Mouse (Mus musculus) adipocyte (in vitro differentiated cells): Measurements from ENCODE around the gene Scnn1b.

Experiments used
- DNase-seq: peaks from one replicate; pipeline ENCODE4 v3.0.0-alpha.2; 2016; ENCODE audit warnings: low spot score

The Scnn1b gene

GRCm38 (mm10) chr7:121864858-121865585 lies at the start of gene Scnn1b:
TSS of gene Scnn1b (plus strand) at chr7:121865038.
- DNase-seq: no peak

GRCm38 (mm10) chr7:121821632-121822031 lies 43.2 kb upstream of the Scnn1b start:
- DNase-seq: no peak

GRCm38 (mm10) chr7:121828481-121828880 lies 36.4 kb upstream of the Scnn1b start:
- no peak for DNase-seq

- DNase-seq: no peak
Observed at GRCm38 (mm10) chr7:121835392-121835791, 29.4 kb upstream of the Scnn1b start.

GRCm38 (mm10) chr7:121836827-121837226 lies 28.0 kb upstream of the Scnn1b start:
- no peak for DNase-seq

GRCm38 (mm10) chr7:121840810-121841209 lies 24.0 kb upstream of the Scnn1b start:
- DNase-seq: no peak

GRCm38 (mm10) chr7:121842234-121842633 lies 22.6 kb upstream of the Scnn1b start:
- no peak for DNase-seq

GRCm38 (mm10) chr7:121845964-121846363 lies 18.9 kb upstream of the Scnn1b start:
- DNase-seq: no peak

- no peak for DNase-seq
Observed at GRCm38 (mm10) chr7:121848537-121849168, 16.2 kb upstream of the Scnn1b start.

- no peak for DNase-seq
Observed at GRCm38 (mm10) chr7:121857177-121857884, 7.5 kb upstream of the Scnn1b start.

GRCm38 (mm10) chr7:121858939-121859338 lies 5.9 kb upstream of the Scnn1b start:
- no peak for DNase-seq

- no peak for DNase-seq
Observed at GRCm38 (mm10) chr7:121871631-121872030, 6.8 kb downstream of the Scnn1b start.

- no peak for DNase-seq
Observed at GRCm38 (mm10) chr7:121873998-121874397, 9.2 kb downstream of the Scnn1b start.

GRCm38 (mm10) chr7:121874784-121875183 lies 9.9 kb downstream of the Scnn1b start:
- no peak for DNase-seq

- DNase-seq: no peak
Observed at GRCm38 (mm10) chr7:121880246-121880645, 15.4 kb downstream of the Scnn1b start.

GRCm38 (mm10) chr7:121890636-121891360 lies 26.0 kb downstream of the Scnn1b start:
- no peak for DNase-seq

- no peak for DNase-seq
Observed at GRCm38 (mm10) chr7:121896689-121897088, 31.9 kb downstream of the Scnn1b start.

- DNase-seq: no peak
Observed at GRCm38 (mm10) chr7:121899311-121899710, 34.5 kb downstream of the Scnn1b start.

- no peak for DNase-seq
Observed at GRCm38 (mm10) chr7:121899940-121900339, 35.1 kb downstream of the Scnn1b start.

- DNase-seq: no peak
Observed at GRCm38 (mm10) chr7:121902757-121903411, 38.0 kb downstream of the Scnn1b start.

- peak; percentile 3 for DNase-seq
Observed at GRCm38 (mm10) chr7:121906879-121907278, 42.0 kb downstream of the Scnn1b start.

- no peak for DNase-seq
Observed at GRCm38 (mm10) chr7:121912250-121912649, 47.4 kb downstream of the Scnn1b start.
